Mouse (Mus musculus) stomach, adult 2 months (tissue): ENCODE results near the gene Myo1b. TPM values are rescaled to one million over a fixed set of nuclear protein-coding genes. Genes with fewer than 3 reads are reported as not detected.

Experiments used
- polyA plus RNA-seq: library from polyadenylated mRNA; depleted of rRNA; stranded (reverse); fragments of >200 nt; gene quantifications from 2 replicates; pipeline ENCODE4 v1.2.3, GENCODE M21; 2012; rRNA removed

The Myo1b gene
- polyA plus RNA-seq = 2.6 and 3.9 TPM in 2 replicates

GRCm38 (mm10) chr1:51915576-51916156 is at the start of gene Myo1b:
Myo1b (minus strand) TSS chr1:51916071.

Other genes starting within 250 kb of the Myo1b start
- 0.02 and 0.03 TPM in 2 replicates for gene Stat4, start 71.1 kb upstream of the Myo1b start, polyA plus RNA-seq
- gene Stat1, start 203.4 kb upstream of the Myo1b start, polyA plus RNA-seq = 10.2 and 11.0 TPM in 2 replicates